Mouse (Mus musculus) liver, adult (tissue): ENCODE data around the gene Acbd3.

ENCODE experiments used
- GATA4 ChIP-seq: IDR thresholded peaks from 2 replicates; pipeline ENCODE4 v1.6.1; 2014; ENCODE audit warnings: mild to moderate bottlenecking, low read length; ENCODE audit not compliant: insufficient replicate concordance

The Acbd3 gene

DNA sequence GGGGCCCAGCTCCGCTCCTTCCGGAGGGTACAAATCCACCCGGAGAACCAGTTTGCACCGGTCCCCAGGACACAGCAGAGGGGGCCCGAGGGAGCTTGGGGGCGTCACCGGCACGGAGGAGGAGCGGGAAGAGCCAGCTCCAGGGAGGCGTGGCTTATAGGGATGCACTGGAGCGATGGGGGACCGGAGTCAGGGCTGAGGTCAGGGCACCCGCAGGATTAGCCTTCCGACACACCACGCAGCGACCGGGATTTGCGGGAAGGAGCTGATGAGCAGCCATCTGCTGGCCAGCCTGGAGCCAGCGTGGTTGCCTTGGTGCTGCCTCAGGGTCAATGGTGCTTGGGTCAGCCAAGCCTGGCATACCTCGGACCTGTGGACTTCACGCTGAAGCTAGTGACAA lies 68.3 kb downstream of the Acbd3 start:
- no peak for TF ChIP-seq GATA4

GRCm38 (mm10) chr1:180798660-180799059 lies 72.8 kb downstream of the Acbd3 start:
- no peak for TF ChIP-seq GATA4

DNA sequence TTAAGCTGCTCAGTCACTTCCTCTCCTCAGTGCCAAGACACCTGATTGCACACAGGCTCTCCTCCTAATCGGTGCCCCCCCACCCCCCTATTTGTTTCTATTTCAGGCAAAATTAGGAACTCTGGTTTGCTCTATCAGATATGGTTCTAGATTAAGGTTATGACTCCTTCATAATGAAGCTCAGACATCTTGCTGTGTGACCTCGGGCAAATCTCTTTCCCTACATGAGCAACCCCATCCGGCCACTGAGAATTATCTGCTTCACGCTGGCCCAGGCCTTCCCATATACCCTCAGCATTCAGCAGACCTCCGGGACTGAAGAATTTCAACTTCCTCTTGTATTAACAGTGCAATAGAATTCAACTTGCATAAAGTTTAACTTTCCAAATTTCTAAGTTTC lies 73.4 kb downstream of the Acbd3 start:
- TF ChIP-seq GATA4 = no peak

DNA sequence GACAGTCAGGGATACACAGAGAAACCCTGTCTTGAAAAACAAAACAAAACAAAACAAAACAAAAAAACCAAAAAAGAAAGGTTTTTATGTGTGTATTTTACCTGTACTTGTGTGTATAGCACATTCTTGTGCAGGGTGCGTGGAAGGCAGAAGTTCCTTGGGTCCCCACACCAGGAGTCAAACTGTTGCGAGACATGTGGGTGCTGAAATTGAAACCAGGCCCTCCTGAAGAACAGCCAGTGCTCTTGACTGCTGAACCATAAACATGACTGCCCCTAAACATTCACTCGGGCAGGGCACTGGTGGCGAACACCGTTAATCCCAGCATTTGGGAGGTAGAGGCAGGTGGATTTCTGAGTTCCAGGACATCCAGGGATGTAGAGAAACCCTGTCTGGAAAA lies 74.2 kb downstream of the Acbd3 start:
- no peak for TF ChIP-seq GATA4

GRCm38 (mm10) chr1:180800814-180801213 lies 75.0 kb downstream of the Acbd3 start:
- no peak for TF ChIP-seq GATA4

- TF ChIP-seq GATA4 = no peak
These were observed 75.7 kb downstream of the Acbd3 start for GRCm38 (mm10) chr1:180801466-180801994.
